Mouse (Mus musculus) liver, adult 2 months (tissue): ENCODE measurements at regions not wholly inside any gene's neighbourhood (a gene's known extent, or its start where the extent isn't known, plus 50 kb on each side); places are given as distances from the start of the nearest gene placed in this dataset.

Source experiments
- CTCF ChIP-seq: fragments of 200-500 bp; IDR thresholded peaks from 2 replicates; pipeline ENCODE4 v1.5.1; 2011; ENCODE audit warnings: low read depth, low read length, control low read depth
- POLR2A ChIP-seq: fragments of 200-500 bp; IDR thresholded peaks from 2 replicates; pipeline ENCODE4 v1.6.1; 2011; ENCODE audit warnings: low read length, control low read depth; ENCODE audit not compliant: insufficient read depth; ENCODE audit errors: extremely low read depth

DNA sequence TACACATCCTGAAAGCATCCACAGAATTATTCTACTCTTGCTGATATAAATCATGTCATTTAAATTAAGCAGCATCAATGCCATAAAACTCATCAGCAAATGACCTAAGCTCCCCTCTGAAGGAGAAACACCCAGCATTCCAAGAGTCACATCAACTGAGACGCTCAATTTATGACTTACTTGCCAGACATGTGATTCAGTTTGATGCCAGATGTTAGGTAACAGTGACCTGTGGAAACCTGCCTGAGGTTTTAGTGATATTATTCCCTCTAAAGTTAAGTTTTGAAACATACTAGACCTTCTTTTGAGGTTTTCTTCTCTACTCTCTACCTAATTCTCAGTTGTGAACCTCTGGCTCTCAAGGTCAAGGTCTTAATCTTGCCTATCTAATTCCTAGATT, 633.4 kb downstream of the Bckdhb start:
- TF ChIP-seq CTCF, result no peak
- TF ChIP-seq POLR2A, result no peak
